Mouse (Mus musculus) adrenal gland, postnatal 14 days (tissue): ENCODE measurements at regions not wholly inside any gene's neighbourhood (a gene's known extent, or its start where the extent isn't known, plus 50 kb on each side); places are given as distances from the start of the nearest gene placed in this dataset.

Experiments used
- DNase-seq: peaks from one replicate; pipeline ENCODE4 v3.0.0; 2021; ENCODE audit warnings: mixed read lengths

- DNase-seq, result no peak
Measured at GRCm38 (mm10) chr11:7010858-7011257, 52.4 kb upstream of the Adcy1 start.

GRCm38 (mm10) chr11:6999329-6999728 lies 64.0 kb upstream of the Adcy1 start:
- no peak for DNase-seq

- DNase-seq, result no peak
Measured at GRCm38 (mm10) chr11:6998810-6999209, 64.5 kb upstream of the Adcy1 start.

GRCm38 (mm10) chr11:6997508-6997907 lies 65.8 kb upstream of the Adcy1 start:
- DNase-seq, result no peak

GRCm38 (mm10) chr11:6993731-6994130 lies 69.6 kb upstream of the Adcy1 start:
- no peak for DNase-seq

GRCm38 (mm10) chr11:6991626-6992025 lies 71.7 kb upstream of the Adcy1 start:
- no peak for DNase-seq

- no peak for DNase-seq
Measured at GRCm38 (mm10) chr11:6990711-6991110, 72.6 kb upstream of the Adcy1 start.

- no peak for DNase-seq
Measured at GRCm38 (mm10) chr11:6988884-6989824, 74.1 kb upstream of the Adcy1 start.

GRCm38 (mm10) chr11:6987995-6988394 lies 75.3 kb upstream of the Adcy1 start:
- DNase-seq, result no peak

- no peak for DNase-seq
Measured at GRCm38 (mm10) chr11:6987105-6987504, 76.2 kb upstream of the Adcy1 start.

GRCm38 (mm10) chr11:6982076-6982475 lies 81.2 kb upstream of the Adcy1 start:
- no peak for DNase-seq

GRCm38 (mm10) chr11:6979656-6980055 lies 83.6 kb upstream of the Adcy1 start:
- no peak for DNase-seq

GRCm38 (mm10) chr11:6969196-6969595 lies 94.1 kb upstream of the Adcy1 start:
- DNase-seq, result no peak

- no peak for DNase-seq
Measured at GRCm38 (mm10) chr11:6966968-6967367, 96.3 kb upstream of the Adcy1 start.

GRCm38 (mm10) chr11:6964524-6964923 lies 98.8 kb upstream of the Adcy1 start:
- no peak for DNase-seq

GRCm38 (mm10) chr11:6963600-6963999 lies 99.7 kb upstream of the Adcy1 start:
- no peak for DNase-seq

GRCm38 (mm10) chr11:6962786-6963575 lies 100.3 kb upstream of the Adcy1 start:
- no peak for DNase-seq

- no peak for DNase-seq
Measured at GRCm38 (mm10) chr11:6962322-6962721, 101.0 kb upstream of the Adcy1 start.

- no peak for DNase-seq
Measured at GRCm38 (mm10) chr11:6952787-6953186, 110.5 kb upstream of the Adcy1 start.

GRCm38 (mm10) chr11:6951361-6951760 lies 111.9 kb upstream of the Adcy1 start:
- no peak for DNase-seq

- no peak for DNase-seq
Measured at GRCm38 (mm10) chr11:6949051-6949450, 111.6 kb upstream of the Gm11983 start.

GRCm38 (mm10) chr11:6934157-6934556 lies 96.7 kb upstream of the Gm11983 start:
- DNase-seq, result no peak

GRCm38 (mm10) chr11:6926036-6926435 lies 88.6 kb upstream of the Gm11983 start:
- DNase-seq, result no peak
